Mouse (Mus musculus) gastrocnemius, adult 18-20 months (tissue): ENCODE measurements around the gene Megf8. TPM values are rescaled to one million over a fixed set of nuclear protein-coding genes. Genes with fewer than 3 reads are reported as not detected.
"Not testable (repeated sequence)": the region's sequence is repeated elsewhere in the genome, so short reads cannot be mapped to it uniquely, and the experiment has no call there.

Source experiments
- DNase-seq: peaks from one replicate; pipeline ENCODE4 v3.0.0; 2021; ENCODE audit warnings: low spot score
- total RNA-seq, 2 experiments: library from RNA; stranded (reverse); gene quantifications; 2 replicates each; pipeline ENCODE4 v1.2.3; 2021

Megf8 gene
- total RNA-seq, 2 experiments from 2014 or later: 20.3 to 22.0 TPM

DNA sequence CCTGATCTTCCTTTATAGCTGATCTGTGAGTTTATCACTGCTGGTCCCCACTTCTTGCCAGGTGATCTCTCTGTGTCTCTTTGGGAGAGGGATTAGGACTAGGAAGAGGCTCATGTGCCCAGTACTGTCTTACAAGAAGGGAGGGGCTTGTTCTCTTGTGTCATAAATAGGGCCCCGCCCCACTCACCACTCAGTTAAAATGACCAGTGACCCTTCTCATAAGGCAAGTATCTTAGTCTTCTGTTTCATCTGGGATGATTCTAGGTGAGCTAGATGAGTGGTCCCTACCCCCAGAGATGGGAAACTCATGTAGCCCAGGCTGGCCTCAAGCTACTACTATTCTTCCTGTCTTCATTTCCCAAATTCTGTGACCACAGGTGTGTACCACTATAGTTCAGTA lies 81.6 kb downstream of the Megf8 start, which contains the start of gene Lipe:
TSS of gene Lipe (minus strand) at position 101 of the 400 bp plus-strand sequence.
- DNase-seq: no peak

DNA sequence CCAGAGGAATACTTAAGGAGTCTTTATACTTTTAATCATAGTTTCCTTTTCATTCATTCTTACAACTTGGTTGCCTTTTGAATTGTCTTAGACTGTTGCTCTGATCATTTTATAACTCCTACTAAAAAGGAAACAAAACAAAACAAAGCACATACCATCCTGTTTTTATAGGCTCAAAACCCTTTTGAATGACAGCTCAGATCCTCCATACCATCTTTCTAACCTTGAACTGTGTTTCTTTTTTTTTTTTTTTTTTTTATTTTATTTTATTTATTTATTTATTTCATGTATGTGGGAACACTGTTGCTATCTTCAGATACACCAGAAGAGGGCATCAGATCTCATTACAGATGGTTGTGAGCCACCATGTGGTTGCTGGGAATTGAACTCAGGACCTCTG lies 82.1 kb downstream of the Megf8 start:
- not testable (repeated sequence) for DNase-seq

DNA sequence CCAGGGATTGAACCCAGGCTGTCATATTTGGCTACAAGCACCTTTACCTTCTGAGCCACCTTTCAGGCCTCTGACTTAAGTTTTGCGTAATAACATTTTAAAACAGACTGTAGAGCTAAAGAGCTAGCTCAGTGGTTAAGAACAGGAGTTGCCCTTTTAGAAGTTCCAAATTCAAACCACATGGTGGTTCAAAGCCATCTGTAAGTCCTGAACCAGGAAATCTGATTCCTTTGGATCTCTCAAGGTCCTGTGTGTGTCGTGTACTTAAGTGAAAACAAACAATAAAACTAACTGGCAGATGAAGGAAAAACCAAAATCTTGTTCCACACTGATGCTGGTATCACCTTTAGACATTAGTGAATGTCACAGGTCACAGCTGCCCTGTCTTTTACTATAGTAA lies 84.6 kb downstream of the Megf8 start:
- no peak for DNase-seq

DNA sequence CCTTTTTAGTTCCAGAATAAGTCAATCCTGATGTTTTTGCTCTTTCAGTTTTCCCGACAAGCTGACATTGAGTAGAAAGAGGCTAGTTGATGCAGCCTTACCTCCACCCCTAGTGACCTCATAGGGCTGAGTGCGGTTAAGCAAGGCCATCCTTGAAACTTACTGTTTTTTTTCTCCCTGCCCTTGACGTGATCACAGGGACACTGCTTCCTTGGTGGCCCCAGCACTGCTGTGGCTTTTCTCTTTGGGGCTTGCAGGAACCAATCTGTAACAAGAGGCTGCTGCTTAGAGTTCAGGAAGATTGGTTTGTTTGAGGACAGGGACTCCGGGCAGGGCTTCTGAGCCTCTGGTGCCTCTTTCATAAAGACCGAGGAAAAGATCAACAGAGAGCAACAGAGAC lies 85.0 kb downstream of the Megf8 start:
- DNase-seq: no peak

DNA sequence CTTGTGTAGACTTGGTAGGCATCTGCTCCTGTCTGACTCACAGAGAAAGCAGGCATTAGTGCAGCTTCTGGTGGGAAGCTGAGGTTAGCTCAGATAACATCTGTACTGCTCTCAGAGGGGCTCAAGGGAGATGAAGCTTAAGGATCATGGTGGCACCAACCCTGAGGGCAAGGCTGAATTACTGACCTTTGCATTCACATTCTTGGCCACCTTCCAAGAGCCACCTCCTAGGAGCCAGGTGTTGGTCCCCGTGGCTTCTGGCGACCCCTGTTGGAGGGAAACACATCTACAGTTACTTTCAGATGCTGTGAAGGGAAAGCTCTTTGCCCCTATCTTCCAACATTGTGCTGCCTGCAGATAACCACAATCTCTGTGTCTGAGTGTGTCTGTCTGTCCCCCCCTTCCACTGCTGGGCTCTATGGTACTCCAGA lies 85.7 kb downstream of the Megf8 start:
- peak; percentile 59 for DNase-seq

DNA sequence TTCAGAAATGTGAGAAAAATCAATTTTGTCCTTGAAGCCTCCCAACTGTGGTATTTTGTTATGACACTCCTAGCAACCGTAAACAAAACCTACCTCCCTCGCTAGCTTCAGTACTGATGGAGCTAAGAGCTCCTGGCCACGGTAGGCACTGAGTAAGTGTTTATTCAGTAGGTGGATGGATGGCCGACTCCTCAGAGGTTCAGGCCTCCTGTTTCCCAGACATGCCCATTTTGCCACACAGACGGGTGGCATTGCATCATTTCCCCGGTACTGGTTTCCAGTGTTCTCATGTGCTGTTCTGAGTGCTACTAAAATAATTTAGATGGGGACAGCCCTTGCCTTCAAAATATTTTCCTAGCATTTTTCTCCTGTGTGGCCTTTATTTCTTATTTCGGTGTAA lies 89.5 kb downstream of the Megf8 start:
- no peak for DNase-seq

DNA sequence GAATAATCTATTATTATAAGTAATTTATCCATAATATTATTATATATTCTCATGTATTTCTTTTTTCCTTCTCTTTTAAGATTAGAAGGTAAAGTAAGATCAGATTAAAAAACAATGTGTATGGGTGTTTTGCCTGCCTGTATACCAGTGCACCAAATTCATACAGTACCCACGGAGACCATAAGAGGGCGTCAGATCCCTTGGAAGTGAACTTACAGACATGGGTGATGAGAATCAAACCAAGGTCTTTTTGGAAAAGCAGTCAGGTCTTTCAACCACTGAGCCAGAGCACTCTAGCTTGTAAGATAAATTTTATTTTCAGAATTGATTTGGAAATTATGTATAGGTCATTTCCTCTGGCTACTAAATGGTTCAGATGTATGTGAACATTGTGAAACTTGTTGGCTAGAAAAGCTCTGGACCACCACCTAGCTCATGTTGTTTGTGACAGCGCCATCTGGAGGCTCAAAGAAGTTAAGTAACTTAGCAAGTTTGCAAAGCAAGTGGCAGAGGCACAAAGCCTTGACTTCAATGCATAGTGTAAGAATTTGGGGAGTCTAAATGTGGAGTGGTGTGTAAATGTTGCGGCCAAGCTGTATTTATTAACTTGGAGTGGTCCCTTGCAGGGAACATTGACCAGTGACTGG lies 92.3 kb downstream of the Megf8 start:
- DNase-seq: no peak

DNA sequence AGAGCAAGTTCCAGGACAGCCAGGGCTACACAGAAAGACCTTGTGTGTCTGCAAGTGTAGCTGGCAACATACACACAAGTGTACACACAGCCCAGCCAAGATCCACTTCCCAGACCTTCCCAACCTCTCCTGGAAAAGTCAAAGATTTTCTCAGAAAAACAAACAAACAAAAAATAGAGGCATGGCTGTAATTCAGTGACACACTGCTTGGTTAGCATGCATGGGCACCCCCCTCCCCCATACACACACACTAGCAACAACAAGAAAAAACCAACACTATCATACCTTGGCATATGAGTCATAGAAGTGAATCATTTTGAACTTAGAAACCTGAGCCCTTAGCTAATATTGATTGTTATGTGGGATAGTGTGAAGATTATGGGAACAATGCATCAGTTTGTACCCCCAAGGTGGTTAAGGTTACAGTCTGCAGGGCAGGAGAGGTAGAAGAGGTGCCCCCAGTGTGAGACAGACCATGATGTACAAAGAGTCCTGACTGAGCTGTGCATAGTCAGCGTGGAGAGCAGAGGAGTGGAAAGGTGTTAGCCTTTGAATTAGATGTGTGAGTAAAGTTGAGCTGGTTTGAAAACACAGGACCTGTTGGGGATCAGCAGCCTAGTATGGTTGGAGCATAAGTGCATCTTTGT lies 94.1 kb downstream of the Megf8 start:
- no peak for DNase-seq

DNA sequence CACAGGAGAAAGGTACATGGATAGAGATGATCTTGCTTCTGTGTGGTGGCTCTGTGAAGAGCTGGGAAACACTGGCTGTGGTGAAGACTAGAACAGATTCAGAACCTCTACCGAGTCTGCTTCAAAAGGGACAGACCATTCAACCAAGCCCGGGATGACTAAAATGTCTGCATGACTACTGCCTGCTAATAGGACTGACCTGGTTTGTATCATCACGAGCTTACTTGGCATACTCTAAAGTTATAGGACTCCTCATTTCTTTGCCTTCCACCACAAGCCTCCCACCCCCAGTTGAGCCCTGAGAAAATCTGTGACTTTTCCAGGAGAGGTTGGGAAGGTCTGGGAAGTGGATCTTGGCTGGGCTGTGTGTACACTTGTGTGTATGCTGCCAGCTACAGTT lies 94.9 kb downstream of the Megf8 start:
- DNase-seq: no peak

DNA sequence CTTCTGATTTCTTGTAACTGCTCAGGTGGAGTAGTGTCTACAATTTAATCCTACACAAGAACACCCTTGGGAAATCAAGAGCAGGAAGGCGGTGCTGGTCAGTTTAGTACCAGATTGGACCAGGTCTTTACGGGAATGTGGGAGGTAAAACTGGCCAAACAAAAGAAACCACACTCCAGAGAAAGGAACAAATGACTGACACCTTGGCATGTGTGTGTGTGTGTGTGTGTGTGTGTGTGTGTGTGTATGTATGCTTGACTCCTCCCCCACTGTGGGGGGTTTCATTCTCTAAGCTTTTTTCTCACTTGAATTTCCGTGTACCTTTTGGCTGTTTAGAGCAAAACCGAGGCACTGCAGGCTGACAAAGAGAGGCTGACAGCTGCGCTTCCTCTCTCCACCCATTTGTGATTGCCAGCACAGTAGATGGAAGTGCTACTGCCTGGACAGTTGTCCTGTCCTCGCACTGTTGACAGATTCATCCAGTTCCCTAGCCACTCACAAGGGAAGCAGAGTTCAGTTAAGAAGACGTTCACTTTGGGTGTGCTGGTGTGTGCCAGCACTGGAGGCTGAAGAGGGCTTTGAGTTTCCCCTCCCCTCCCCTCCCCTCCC lies 96.0 kb downstream of the Megf8 start, which contains the start of gene Cxcl17:
TSS of gene Cxcl17 (minus strand) at position 54 of the 609 bp plus-strand sequence.
- no peak for DNase-seq

Other genes starting within 250 kb of the Megf8 start
- gene Grik5, start 244.8 kb upstream of the Megf8 start, total RNA-seq: 1 to 10 TPM; 1.7 to 2.7 TPM
- gene Zfp574, start 244.6 kb upstream of the Megf8 start, total RNA-seq: 1 to 10 TPM; 7.5 to 7.7 TPM
- under 1 TPM; 0.07 to 0.09 TPM for gene Pou2f2, start 137.4 kb upstream of the Megf8 start, total RNA-seq
- gene Dedd2, start 96.5 kb upstream of the Megf8 start, total RNA-seq: 1 to 10 TPM; 8.3 to 8.4 TPM
- 1 to 10 TPM; 4.7 to 5.3 TPM for gene Zfp526, start 95.7 kb upstream of the Megf8 start, total RNA-seq
- 10 to 100 TPM; 83.2 to 83.8 TPM for gene Gsk3a, start 79.3 kb upstream of the Megf8 start, total RNA-seq
- 1 to 10 TPM; 5.7 to 7.3 TPM for gene Erf, start 66.4 kb upstream of the Megf8 start, total RNA-seq
- gene Cic, start 49.5 kb upstream of the Megf8 start, total RNA-seq: 10 to 100 TPM; 34.8 to 38.3 TPM
- gene Pafah1b3, start 19.2 kb upstream of the Megf8 start, total RNA-seq: 1 to 10 TPM in 1 of 2 experiments, under 1 TPM in 1; 0.82 to 1.1 TPM
- not detected for gene Prr19, start 15.8 kb upstream of the Megf8 start, total RNA-seq
- not detected for gene Tmem145, start 11.1 kb upstream of the Megf8 start, total RNA-seq
- gene Cnfn, start 52.6 kb downstream of the Megf8 start, total RNA-seq: not detected
- gene Lipe, start 81.5 kb downstream of the Megf8 start, total RNA-seq: 10 to 100 TPM; 21.3 to 22.7 TPM
- not detected for gene Cxcl17, start 95.7 kb downstream of the Megf8 start, total RNA-seq
- gene Ceacam1, start 160.4 kb downstream of the Megf8 start, total RNA-seq: 1 to 10 TPM; 2.7 to 4.4 TPM
- 1 to 10 TPM in 1 of 2 experiments, under 1 TPM in 1; 0.46 to 1.1 TPM for gene Ceacam2, start 222.7 kb downstream of the Megf8 start, total RNA-seq